Mouse (Mus musculus): ENCODE results near the gene Hist1h2ad. TPM values are rescaled to one million over a fixed set of nuclear protein-coding genes. Genes with fewer than 3 reads are reported as not detected.
A peak's percentile ranks its signal among the peaks of the same experiment; 100 is the strongest.
"Not testable (repeated sequence)": the region's sequence is repeated elsewhere in the genome, so short reads cannot be mapped to it uniquely, and the experiment has no call there.

Gene Hist1h2ad
- polyA plus RNA-seq, 2 experiments from 2014 or later = 0.96 TPM; not detected in 1

DNA sequence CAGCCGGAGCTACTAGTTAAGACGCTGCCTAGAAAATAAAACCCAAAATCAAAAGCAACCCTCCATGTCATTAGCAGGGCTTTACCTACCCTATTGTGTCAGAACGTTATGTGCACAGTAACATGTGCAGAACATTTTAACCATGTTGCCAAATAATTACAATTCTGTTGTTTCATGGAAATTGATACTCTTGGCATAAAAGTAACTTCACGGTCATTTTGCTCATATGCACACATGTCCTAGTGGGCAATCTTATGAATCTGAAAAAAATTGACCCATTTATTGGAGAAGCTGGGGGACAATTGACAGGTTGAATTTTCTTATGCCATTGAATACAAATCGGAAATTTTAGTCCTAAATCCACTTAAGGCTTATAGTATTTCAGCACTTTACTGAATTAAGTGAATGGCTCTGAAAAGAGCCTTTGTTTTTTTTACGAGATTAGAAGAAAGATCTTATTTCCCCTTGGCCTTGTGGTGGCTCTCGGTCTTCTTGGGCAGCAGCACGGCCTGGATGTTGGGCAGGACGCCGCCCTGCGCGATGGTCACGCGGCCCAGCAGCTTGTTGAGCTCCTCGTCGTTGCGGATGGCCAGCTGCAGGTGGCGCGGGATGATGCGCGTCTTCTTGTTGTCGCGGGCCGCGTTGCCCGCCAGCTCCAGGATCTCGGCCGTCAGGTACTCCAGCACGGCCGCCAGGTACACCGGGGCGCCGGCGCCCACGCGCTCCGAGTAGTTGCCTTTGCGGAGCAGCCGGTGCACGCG, 3.7 kb upstream of the Hist1h2ad start:
- peak; percentile 7 for ATAC-seq

DNA sequence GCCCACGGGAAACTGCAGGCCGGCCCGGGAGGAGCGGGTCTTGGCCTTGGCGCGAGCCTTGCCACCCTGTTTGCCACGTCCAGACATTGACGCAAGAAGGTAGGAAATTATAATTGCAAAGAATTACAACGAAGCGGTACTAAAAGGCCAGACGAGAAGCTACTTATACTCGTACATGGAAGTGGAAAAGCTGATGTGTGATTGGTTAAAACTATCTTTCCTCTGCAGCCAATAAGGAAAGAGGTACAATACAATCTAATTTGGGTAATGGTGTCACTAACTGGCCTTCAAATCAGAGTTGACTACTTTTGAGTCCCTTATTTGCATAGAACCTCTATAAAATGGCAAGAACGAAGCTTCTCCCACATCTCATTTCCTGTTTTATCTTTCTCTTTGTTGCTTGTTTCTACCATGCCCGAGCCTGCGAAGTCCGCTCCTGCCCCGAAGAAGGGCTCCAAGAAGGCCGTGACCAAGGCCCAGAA, 3.1 kb upstream of the Hist1h2ad start, which contains the start of the genes Hist1h2ae and Hist1h2bg:
Gene Hist1h2ae, minus strand, starts transcription at position 199 of the 482 bp plus-strand sequence.
Gene Hist1h2bg, plus strand, starts transcription at position 375 of the 482 bp plus-strand sequence.
- peak; percentile 82 for ATAC-seq

DNA sequence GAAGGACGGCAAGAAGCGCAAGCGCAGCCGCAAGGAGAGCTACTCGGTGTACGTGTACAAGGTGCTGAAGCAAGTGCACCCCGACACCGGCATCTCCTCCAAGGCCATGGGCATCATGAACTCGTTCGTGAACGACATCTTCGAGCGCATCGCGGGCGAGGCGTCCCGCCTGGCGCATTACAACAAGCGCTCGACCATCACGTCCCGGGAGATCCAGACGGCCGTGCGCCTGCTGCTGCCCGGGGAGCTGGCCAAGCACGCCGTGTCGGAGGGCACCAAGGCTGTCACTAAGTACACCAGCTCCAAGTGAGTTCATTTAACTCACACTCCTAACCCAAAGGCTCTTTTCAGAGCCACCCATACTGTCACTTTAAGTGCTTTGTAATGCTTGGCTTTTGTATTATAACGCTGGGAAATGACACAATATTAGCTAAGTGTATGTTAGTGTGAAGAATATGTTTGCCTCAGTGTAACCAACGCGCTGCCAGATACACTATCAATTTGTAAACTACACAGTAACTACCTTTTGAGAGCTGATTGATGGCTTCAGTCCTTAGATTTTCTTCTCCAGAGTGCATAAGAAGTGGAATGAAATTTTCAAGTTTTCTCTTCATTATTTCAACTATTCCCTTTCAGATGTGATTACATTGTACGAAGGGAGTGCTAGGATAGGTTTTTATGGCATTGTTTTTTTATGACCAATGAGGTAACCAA, 2.5 kb upstream of the Hist1h2ad start:
- not testable (repeated sequence) for ATAC-seq

DNA sequence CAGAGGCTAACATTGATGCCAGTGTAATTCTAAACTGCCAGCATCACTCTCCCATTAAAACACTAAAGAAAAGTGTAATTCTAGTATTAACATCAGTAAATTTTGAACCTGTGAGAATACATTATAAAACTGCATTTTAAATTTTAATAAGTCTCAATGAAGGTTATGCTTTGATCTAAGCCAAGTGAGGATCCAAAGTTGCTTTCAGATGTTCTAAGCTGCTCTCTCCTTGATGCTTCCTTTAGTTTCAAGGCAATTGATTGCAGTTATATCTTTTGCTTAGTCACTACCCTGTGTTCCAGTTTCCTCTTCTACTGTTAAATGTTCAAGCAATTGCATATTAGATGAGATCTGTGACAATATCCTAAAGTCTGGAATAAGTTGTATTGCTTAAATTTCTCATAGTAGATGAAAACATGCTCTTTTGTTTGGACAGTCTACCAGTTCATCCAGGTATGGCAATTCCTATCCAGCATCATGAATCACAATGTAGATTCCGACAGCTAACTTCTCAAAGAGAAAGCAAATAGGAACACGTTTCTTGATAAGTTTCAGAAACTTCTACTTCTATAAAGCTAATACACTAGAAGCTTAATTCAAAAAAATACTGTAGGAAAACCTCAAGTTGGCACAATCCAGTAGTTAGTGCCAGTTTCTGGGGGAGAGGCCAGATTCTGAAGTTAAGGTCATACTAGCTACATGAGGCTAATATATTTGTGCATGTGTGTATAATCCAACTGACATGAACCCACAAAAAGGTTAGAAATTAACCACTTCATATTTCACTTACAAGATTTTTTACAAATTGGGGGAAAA, 1.8 kb upstream of the Hist1h2ad start:
- ATAC-seq = no peak

DNA sequence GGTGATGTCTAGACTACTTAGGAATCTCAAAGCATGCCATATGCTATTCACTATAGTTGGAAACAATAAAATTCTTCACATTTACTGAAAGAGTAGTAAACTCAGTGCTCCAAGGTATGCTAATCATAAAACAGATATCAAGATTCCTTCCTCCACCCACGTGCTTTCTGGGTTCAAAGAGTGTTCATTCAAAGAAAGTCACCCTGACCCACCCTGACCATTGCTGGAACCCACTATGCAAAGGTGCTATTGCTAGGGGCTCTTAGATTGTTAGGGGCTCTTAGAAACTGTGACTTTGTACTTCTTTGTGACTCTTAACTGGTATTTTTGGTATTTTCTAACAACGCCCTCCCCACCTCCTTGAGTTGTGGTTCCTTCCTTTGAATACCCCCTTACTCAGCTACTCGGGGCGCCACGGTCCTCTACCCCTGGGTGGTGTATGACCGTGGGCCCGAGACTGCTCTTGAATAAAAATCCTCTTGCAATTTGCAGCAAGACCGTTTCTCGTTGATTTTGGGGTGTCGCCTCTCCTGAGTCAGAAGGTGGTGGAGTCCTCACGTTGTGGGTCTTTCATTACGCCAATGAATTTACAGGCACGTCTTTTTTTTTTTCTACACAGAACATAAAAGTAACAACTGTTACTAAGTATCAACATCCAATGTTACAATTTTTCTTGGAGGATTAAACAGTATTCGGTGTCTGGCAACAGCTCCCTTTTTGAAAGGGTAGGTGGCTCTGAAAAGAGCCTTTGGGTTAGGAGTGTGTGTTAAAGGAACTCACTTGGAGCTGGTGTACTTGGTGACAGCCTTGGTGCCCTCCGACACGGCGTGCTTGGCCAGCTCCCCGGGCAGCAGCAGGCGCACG, 915 bp upstream of the Hist1h2ad start:
- ATAC-seq = not testable (repeated sequence)

DNA sequence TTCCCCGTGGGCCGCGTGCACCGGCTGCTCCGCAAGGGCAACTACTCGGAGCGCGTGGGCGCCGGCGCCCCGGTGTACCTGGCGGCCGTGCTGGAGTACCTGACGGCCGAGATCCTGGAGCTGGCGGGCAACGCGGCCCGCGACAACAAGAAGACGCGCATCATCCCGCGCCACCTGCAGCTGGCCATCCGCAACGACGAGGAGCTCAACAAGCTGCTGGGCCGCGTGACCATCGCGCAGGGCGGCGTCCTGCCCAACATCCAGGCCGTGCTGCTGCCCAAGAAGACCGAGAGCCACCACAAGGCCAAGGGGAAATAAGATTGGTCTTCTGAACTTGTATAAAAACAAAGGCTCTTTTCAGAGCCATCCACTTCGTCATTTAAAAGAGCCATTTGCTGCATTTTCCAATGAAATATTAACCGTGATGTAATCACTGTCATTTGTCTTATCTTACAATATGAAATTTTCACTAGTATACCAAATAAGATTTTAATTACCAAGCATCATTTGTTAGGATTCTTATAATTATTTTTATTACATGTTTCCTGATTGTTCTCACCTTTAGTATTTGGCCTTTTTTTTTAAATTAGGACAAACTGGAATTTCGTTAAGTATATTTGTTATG, 477 bp downstream of the Hist1h2ad start:
- ATAC-seq = not testable (repeated sequence)

DNA sequence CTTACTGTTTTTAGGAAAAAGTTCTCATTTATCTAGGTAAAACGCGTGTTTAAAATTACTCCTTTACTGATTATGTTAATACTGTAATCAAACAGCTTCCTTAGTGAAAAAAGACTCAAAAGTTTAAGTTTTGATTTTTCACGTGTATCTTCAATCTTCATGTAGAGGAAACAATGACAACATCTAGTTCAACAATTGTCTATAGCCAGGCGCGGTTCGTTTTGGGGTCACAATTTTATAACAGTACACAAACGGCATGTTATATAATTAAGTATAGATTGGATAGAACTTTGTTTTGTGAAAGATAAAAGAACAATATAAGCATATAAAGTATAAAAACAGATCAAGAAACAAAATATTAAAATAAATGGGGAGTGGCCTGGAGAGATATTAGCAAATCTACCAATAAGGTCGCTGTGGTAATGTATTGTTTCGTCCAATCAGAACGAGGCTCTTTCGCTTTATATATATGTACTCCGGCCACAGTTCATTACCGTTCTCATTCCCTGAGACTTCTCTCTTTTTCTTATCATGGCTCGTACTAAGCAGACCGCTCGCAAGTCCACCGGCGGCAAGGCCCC, 1.2 kb downstream of the Hist1h2ad start, which contains the start of gene Hist1h3d:
Gene Hist1h3d, plus strand, starts transcription at position 493 of the 581 bp plus-strand sequence.
- ATAC-seq = peak; percentile 40

DNA sequence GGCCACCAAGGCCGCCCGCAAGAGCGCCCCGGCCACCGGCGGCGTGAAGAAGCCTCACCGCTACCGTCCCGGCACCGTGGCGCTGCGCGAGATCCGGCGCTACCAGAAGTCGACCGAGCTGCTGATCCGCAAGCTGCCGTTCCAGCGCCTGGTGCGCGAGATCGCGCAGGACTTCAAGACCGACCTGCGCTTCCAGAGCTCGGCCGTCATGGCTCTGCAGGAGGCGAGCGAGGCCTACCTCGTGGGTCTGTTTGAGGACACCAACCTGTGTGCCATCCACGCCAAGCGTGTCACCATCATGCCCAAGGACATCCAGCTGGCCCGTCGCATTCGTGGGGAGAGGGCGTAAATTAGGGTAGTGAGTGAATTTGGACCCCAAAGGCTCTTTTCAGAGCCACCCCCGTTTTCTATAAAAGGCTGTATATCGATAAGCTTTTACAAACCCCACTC, 1.7 kb downstream of the Hist1h2ad start:
- not testable (repeated sequence) for ATAC-seq

DNA sequence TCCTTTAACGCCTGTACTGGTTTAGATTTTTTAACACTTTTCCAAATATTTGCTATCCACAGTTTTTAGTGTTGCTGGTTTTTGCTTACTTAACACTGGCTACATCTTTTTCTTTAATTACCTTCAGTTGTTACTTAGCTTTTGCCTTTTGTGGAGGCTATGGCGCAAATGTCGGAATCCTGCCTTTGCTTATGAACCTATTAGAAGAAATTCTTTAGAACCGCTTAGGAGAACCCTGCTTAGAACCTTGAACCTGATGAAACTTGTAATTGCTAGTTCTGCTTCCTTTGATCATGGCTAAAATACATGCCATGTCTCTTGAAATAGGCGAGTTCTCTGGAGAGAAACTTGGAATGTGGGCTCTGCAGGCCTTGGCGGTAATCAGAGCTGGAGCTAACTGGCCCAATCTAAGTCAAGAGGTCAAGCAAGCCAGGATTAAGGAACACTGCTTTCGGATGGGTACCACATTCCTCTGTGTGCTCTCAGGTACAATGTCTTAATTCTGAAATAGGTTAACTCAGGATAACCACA, 2.2 kb downstream of the Hist1h2ad start:
- no peak for ATAC-seq

DNA sequence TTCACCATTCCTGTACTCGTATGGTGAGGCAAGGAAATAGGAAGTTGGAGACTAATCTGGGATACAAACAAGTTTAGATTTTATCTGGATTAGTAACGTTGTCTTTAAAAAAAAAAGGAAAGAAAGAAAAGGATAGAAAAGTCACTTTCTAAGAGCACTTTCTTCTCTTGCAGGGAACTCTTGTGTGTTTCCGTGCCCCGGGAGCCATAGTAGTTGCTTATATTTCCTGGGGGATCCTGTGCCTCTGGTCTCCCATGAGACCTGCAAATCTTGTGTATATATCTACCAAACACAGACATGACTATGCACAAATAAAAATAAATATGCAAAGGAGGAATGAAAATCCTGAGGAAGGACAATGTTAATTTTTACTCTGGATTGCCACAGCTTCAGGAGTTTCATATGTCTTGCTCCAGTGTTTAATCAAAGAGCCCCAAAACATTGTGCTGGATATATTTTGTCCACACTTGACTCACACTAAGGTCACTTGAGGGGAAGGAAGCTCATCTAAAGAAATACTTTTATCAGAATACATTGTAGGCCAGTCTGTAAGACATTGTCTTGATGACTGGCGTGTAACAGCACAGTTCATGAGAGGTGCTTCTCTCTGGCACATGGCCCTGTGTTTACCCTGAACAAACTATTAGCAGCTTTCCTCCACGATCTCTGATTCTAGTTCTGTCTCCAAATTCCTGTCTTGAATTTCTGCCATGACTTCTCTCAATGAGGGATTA, 2.9 kb downstream of the Hist1h2ad start:
- ATAC-seq = no peak

DNA sequence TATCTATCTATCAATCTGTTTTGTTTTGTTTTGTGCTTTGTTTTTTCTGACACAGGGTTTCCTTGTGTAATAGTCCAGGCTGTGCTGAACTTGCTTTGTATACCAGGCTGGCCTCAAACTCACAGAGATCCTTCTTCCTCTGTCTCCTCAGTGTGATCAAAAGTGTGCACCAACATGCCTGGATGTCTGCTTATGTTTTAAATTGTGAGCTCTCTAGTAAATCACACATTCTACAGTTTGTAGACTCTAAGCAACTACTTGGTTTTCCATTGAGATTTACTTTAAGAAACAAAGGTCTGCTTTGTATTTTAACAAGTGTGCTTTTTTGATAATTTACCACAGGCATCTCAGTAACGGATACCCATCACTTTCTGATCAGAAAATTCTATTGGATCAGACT, 3.7 kb downstream of the Hist1h2ad start:
- no peak for ATAC-seq

DNA sequence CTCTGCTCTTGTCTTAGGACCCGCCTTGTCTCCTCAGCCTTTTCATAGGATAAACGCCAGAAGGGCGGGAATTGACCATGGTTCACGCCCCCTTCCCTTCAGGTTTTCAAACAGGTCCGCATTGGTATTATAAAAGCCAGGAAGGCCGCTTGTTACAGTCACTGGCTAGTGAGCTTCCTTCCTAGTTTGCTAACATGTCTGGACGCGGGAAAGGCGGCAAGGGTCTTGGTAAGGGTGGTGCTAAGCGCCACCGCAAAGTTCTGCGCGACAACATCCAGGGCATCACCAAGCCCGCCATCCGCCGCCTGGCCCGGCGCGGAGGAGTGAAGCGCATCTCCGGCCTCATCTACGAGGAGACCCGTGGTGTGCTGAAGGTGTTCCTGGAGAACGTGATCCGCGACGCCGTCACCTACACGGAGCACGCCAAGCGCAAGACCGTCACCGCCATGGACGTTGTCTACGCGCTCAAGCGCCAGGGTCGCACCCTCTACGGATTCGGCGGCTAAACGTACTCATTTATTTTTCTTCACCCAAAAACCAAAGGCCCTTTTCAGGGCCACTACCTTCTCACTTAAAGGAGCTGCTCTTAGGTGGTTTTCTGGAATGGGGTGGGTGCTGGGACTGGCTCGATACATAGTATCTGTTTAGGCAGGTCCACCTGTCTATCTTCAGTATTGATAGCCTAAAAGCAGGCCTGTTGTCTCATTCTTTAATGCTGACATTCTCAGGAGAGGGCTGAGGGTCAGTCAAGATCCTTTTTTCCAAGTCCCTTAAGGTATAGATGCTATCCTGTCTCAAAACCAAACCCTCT, 7.4 kb downstream of the Hist1h2ad start, which contains the start of gene Hist1h4d:
Gene Hist1h4d, plus strand, starts transcription at position 191 of the 811 bp plus-strand sequence.
- ATAC-seq = peak; percentile 71

DNA sequence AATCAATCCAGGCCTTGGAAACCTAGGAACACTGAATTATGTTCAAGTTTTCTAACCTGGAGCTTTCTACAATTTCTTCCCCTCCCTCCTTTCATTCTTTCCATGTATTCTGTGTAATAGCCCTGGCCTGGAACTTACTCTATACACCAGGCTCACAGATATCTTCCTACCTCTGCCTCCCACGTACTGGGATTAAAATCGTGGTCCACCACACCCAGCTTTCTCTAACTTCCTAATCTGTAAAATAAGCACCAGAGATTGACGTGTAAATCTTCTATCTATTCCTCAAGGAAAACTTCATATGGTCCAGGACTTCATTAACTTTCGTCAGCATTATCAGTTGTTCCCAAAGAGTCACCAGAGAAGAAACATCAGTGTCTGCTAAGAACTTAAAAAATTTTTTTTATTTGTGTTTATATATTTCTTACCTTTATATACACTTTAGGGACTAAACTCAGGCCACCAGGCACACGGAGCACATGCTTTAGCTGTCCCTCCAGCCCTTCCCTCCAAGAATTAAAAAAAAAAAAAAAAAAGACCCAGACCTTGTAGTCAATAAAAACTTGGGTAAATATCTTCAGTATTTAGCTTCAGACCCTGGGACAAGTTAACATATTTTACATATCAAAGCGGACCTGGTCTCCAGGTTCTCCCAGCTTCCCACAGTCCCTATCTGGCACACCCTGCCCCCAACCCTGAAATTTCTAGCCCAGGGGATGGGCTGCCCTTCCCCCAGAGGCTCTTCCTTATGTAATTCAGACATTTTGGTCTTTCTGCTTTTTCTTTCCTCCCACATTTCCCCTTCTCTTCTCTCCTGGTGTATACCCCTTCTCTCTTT, 8.3 kb downstream of the Hist1h2ad start:
- ATAC-seq = no peak

DNA sequence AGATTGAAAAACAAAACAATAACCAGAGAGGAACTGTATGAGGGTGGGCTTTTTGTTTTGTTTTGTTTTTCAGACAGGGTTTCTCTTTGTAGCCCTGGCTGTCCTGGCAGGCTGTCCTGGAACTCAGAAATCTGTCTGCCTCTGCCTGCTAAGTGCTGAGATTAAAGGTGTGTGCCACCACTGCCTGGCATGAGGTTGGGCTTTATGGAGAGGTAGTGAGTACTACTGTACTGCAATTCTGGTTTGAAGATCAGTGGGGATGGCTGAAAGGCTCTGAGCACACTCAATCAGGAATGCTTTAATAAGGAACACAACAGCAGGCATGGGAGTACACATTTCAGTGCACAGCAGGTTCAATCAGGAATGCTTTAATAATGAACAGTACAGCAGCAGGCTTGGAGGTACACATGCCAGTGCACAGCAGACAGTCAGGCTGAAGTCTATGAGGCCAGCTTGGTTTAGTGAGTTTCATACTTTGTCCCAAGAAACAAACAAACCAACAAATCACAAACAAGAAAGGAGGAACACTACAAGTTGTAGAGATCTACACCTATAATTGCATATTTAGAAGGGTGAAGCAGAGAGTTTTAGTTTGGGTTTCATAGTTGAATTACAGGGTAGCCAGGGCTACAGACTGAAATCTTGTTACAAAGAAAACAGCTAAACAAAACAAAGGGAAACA, 9.3 kb downstream of the Hist1h2ad start:
- no peak for ATAC-seq

DNA sequence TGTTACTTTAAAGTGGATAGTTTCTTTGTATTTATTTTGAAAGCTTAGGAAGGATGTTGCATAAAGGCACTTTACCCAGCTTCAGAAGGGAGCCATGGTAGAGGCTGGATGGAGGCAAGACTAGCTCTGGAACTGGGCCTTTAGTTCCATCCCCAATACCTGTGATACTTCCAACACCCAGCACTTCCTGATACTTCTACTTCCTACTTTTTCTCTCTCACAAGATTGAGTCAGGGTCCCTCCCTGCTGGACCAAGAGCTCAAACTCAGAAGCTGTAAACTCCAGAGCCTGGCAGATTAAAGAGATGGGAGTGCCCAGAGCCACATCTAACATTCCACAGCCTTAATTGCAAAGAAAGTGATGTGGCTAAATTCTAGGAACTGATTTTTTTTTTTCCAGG, 10.2 kb downstream of the Hist1h2ad start:
- ATAC-seq = no peak

DNA sequence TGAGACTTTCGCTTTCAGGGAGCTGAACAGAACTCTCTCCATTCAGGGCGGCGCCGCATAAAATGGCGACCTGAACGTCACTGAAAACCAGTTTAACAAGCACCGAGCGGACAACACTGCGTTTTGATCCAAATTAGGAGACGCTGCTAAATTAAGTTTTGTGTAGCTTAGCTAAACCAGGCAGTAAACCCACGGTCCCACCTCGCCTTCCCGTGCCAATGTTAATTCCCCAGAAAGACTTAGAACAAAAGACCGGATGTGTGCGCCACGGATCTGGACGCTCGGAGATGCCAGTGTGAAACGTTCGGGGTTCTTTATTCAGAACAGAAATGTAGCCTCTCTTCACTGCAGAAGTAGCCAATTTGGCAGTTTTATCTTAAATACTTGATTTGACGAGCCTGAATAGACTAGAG, 10.9 kb downstream of the Hist1h2ad start:
- ATAC-seq = peak; percentile 45

All from CD4-positive, CD25-positive, alpha-beta regulatory T cell, adult 4 months (primary cell).